ENCODE assay signal across 17 mouse cellular contexts in the genomic region with DNA sequence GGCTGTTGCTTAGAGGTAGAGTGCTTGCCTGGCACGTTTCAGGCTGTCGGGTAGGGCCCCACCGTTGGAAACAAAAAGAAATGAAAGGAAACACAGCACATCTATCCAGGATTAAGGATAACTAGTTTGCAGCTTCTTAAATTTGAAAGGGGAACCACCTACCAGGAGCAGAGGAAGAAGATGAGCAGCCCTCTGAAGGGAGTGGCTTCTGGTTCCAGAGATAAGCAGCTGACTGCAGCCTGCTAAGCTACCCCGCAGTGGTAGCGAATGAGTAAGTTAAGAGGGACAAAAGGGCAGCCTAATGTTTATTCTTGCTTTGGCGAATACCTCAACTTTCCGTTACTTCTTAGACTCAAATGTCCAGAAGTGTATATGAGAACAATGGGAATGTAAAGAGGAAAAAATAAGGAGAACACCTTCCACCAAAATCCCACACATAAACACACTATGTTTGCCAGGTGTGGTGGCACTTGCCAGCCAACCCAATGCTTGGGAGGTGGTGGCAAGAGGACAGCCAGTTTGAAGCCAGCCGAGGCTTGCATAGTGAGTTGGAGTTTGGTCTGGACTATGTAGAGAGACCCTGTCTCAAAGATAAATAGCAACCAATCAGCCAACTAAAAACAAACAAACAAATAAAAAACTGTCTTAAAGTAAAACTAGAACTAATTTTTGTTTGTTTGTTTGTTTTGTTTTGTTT. TPM values are rescaled to one million over a fixed set of nuclear protein-coding genes. Genes with fewer than 3 reads are reported as not detected.
A peak's percentile ranks its signal among the peaks of the same experiment; 100 is the strongest.
DNase-seq lines count a peak whose midpoint lies in the region; ATAC-seq and TF ChIP-seq lines count a peak whose summit lies in the region.
"Had no signal": no experiment of that assay in that cellular context is flagged by ENCODE, and none has a peak within 500 bp of the region (broad histone marks: within the 10 kb centered on the region; RNA-seq: fewer than 3 reads in every experiment).

No protein-coding gene starts in this region.

- no peak for TF ChIP-seq POLR2A in bone marrow, adult 2 months (IDR thresholded peaks at IDR 0.05; ENCODE audit: borderline replicate concordance, control insufficient read depth, low read depth, low read length)
- TF ChIP-seq POLR2A in cerebellum, adult 2 months (IDR thresholded peaks at IDR 0.05; ENCODE audit: borderline replicate concordance, insufficient read depth, low read length): no peak

- H3K36me3 ChIP-seq in heart, embryonic 11.5 days (ENCODE audit: control insufficient read depth, insufficient read depth, low read length): no peaks in the 10 kb centered on the region
- H3K36me3 ChIP-seq in liver, embryonic 11.5 days (ENCODE audit: control insufficient read depth, insufficient read depth, low read length): no peaks in the 10 kb centered on the region
- peaks cover 3% of the 10 kb centered on the region; the same call in 1 of the 2 replicates for H3K36me3 ChIP-seq in embryonic facial prominence, embryonic 10.5 days (replicated peaks)
- H3K36me3 ChIP-seq: heart, embryonic 15.5 days; intestine, embryonic 15.5 days; limb, embryonic 15.5 days; midbrain, embryonic 15.5 days had no signal

- no peak overlapping the region for H3K4me2 ChIP-seq in heart, embryonic 11.5 days
- peak overlapping the region; percentile 45 for H3K4me2 ChIP-seq in liver, embryonic 11.5 days
- H3K4me2 ChIP-seq: heart, embryonic 15.5 days; intestine, embryonic 15.5 days; limb, embryonic 15.5 days; midbrain, embryonic 15.5 days had no signal

- WGBS in heart, embryonic 11.5 days (ENCODE audit: insufficient replicate concordance): 42% methylated on average over 8 of the region's 8 CpGs
- 43% methylated on average over 8 of the region's 8 CpGs for WGBS in bone marrow, adult 2 months
- 26% methylated on average over 8 of the region's 8 CpGs for WGBS in liver, embryonic 11.5 days
- WGBS in embryonic facial prominence, embryonic 10.5 days: 72% methylated on average over 8 of the region's 8 CpGs
- 73% methylated on average over 8 of the region's 8 CpGs for WGBS in cerebellum, adult 2 months

- no peak for DNase-seq in heart, postnatal 10 days
- no peak for DNase-seq in liver, embryonic 11.5 days (ENCODE audit: low spot score)
- DNase-seq in embryonic facial prominence, embryonic 10.5 days (ENCODE audit: low spot score): no peak
- no peak for DNase-seq in cerebellum, adult 2 months
- DNase-seq in frontal cortex, postnatal 14 days (ENCODE audit: low spot score in 2 of 2): no peak
- DNase-seq: adrenal gland, adult 2 months; cerebellum, adult 9-11 months; gastrocnemius, postnatal 14 days; lung, postnatal 36 days; right cerebral cortex, adult 18-20 months had no signal

- 0 out of 2 replicates have a peak overlapping the region, but pooled peaks have one; percentile 22 for H3K9ac ChIP-seq in heart, embryonic 11.5 days (ENCODE audit: low read depth, low read length)
- peak overlapping the region; percentile 35 for H3K9ac ChIP-seq in liver, embryonic 11.5 days (ENCODE audit: low read depth, low read length)
- H3K9ac ChIP-seq: heart, embryonic 15.5 days; intestine, embryonic 15.5 days; limb, embryonic 15.5 days; midbrain, embryonic 15.5 days had no signal

- H3K27ac ChIP-seq in heart, embryonic 11.5 days (ENCODE audit: low read depth, low read length): peak overlapping the region; percentile 58
- peak overlapping the region; percentile 86 for H3K27ac ChIP-seq in bone marrow, adult 2 months (ENCODE audit: control insufficient read depth, insufficient read depth, low read depth, low read length, poor library complexity)
- H3K27ac ChIP-seq in liver, embryonic 11.5 days (ENCODE audit: low read depth, low read length): peak overlapping the region; percentile 66
- no peak overlapping the region for H3K27ac ChIP-seq in embryonic facial prominence, embryonic 10.5 days (replicated peaks)
- H3K27ac ChIP-seq in cerebellum, adult 2 months (ENCODE audit: insufficient read depth, low read length): no peak overlapping the region
- H3K27ac ChIP-seq: heart, embryonic 15.5 days; intestine, embryonic 15.5 days; limb, embryonic 15.5 days; midbrain, embryonic 15.5 days had no signal

- intact Hi-C loops in heart, postnatal 10 days (cut with DNase I): loop anchor here (5.0 kb wide), 1 partner anchor 58 kb away; no protein-coding TSS in a partner anchor

- H3K4me1 ChIP-seq in heart, embryonic 11.5 days (ENCODE audit: control insufficient read depth, insufficient read depth, low read length): peaks cover 3% of the 10 kb centered on the region
- no peaks in the 10 kb centered on the region for H3K4me1 ChIP-seq in bone marrow, adult 2 months (ENCODE audit: control insufficient read depth, insufficient read depth, low read length)
- peaks cover 24% of the 10 kb centered on the region for H3K4me1 ChIP-seq in liver, embryonic 11.5 days (replicated peaks; ENCODE audit: control insufficient read depth, insufficient read depth, low read length)
- peaks cover 29% of the 10 kb centered on the region for H3K4me1 ChIP-seq in embryonic facial prominence, embryonic 10.5 days
- peaks cover 3% of the 10 kb centered on the region; the same call in 1 of the 2 replicates for H3K4me1 ChIP-seq in cerebellum, adult 2 months (ENCODE audit: control insufficient read depth, insufficient read depth, low read length)

- H3K4me3 ChIP-seq in heart, embryonic 11.5 days (ENCODE audit: low read depth, low read length): no peak overlapping the region
- peak overlapping the region; percentile 24 for H3K4me3 ChIP-seq in bone marrow, adult 2 months (replicated peaks; ENCODE audit: control insufficient read depth, low read depth, low read length)
- H3K4me3 ChIP-seq in liver, embryonic 11.5 days (ENCODE audit: low read depth, low read length): no peak overlapping the region
- no peak overlapping the region for H3K4me3 ChIP-seq in embryonic facial prominence, embryonic 10.5 days
- no peak overlapping the region for H3K4me3 ChIP-seq in cerebellum, adult 2 months (replicated peaks; ENCODE audit: insufficient read depth, low read depth, low read length)
- H3K4me3 ChIP-seq: heart, embryonic 15.5 days; intestine, embryonic 15.5 days; limb, embryonic 15.5 days; midbrain, embryonic 15.5 days had no signal

- ATAC-seq in heart, embryonic 11.5 days (replicated peaks; ENCODE audit: insufficient number of reproducible peaks, low FRiP score, low TSS enrichment): peak; percentile 69; the same call in 1 of the 2 replicates
- peak; percentile 83 for ATAC-seq in liver, embryonic 11.5 days (replicated peaks; ENCODE audit: low FRiP score)
- peak; percentile 64 for ATAC-seq in megakaryocyte progenitor cell, adult 5-6 weeks (replicated peaks; ENCODE audit: poor library complexity)
- ATAC-seq: intestine, embryonic 15.5 days; midbrain, embryonic 15.5 days had no signal

- H3K9me3 ChIP-seq in heart, embryonic 11.5 days (replicated peaks; ENCODE audit: control insufficient read depth, low read length): no peaks in the 10 kb centered on the region
- no peaks in the 10 kb centered on the region for H3K9me3 ChIP-seq in liver, embryonic 11.5 days (ENCODE audit: control insufficient read depth, low read length)
- H3K9me3 ChIP-seq in embryonic facial prominence, embryonic 10.5 days: no peaks in the 10 kb centered on the region
- H3K9me3 ChIP-seq: heart, embryonic 15.5 days; intestine, embryonic 15.5 days; limb, embryonic 15.5 days; midbrain, embryonic 15.5 days had no signal

- H3K27me3 ChIP-seq in heart, embryonic 11.5 days (ENCODE audit: control insufficient read depth, insufficient read depth, low read length): no peaks in the 10 kb centered on the region
- no peaks in the 10 kb centered on the region for H3K27me3 ChIP-seq in liver, embryonic 11.5 days (replicated peaks; ENCODE audit: control insufficient read depth, insufficient read depth, low read length)
- H3K27me3 ChIP-seq in embryonic facial prominence, embryonic 10.5 days (replicated peaks; ENCODE audit: low read depth, poor library complexity, severe bottlenecking): no peaks in the 10 kb centered on the region
- H3K27me3 ChIP-seq in cerebellum, adult 2 months (ENCODE audit: control insufficient read depth, insufficient read depth, low read length): no peaks in the 10 kb centered on the region
- H3K27me3 ChIP-seq: heart, embryonic 15.5 days; intestine, embryonic 15.5 days; limb, embryonic 15.5 days; midbrain, embryonic 15.5 days had no signal

- TF ChIP-seq CTCF in bone marrow, adult 2 months (IDR thresholded peaks at IDR 0.05; ENCODE audit: control insufficient read depth, insufficient read depth, low read length): no peak
- TF ChIP-seq CTCF in cerebellum, adult 2 months (IDR thresholded peaks at IDR 0.05; ENCODE audit: borderline replicate concordance, insufficient read depth, low read depth, low read length): no peak

RNA-seq across cellular contexts. Expression of gene Tmem231, which starts 3.9 kb away (rescaled TPM):
- 5.0 and 5.6 TPM in 2 replicates for polyA plus RNA-seq in heart, embryonic 11.5 days (2014; fragmentation: Nextera tagmentation; extraction: Ambion mirVana)
- total RNA-seq in heart, postnatal 10 days (2021): 1 to 10 TPM; 1.5 to 2.3 TPM
- polyA plus RNA-seq in bone marrow, adult 2 months (2011; ENCODE audit: insufficient read depth, insufficient read length, low replicate concordance, missing spikeins): 2.4 TPM in 1 of 2 replicates, not detected in the other
- polyA plus RNA-seq in liver, embryonic 11.5 days (2014; fragmentation: Nextera tagmentation; extraction: Ambion mirVana): 6.7 and 6.8 TPM in 2 replicates
- total RNA-seq in megakaryocyte progenitor cell, adult 5-6 weeks (2015): 0.37 and 0.91 TPM in 2 replicates
- total RNA-seq in megakaryocyte progenitor cell, adult 5-6 weeks (2017): 0.68 and 0.79 TPM in 2 replicates
- polyA plus RNA-seq in embryonic facial prominence, embryonic 10.5 days (2016; fragmentation: Nextera tagmentation; extraction: Ambion mirVana): 20.1 and 20.2 TPM in 2 replicates
- 15.1 and 15.8 TPM in 2 replicates for polyA plus RNA-seq in cerebellum, adult 2 months (2012; rRNA removed)

RNA-seq across cellular contexts. Expression of gene Gabarapl2, which starts 10.7 kb away (rescaled TPM):
- polyA plus RNA-seq in heart, embryonic 11.5 days (2014; fragmentation: Nextera tagmentation; extraction: Ambion mirVana): 177 and 191 TPM in 2 replicates
- total RNA-seq in heart, postnatal 10 days (2021): 100 to 1,000 TPM; 121 to 124 TPM
- 84.5 and 93.5 TPM in 2 replicates for polyA plus RNA-seq in bone marrow, adult 2 months (2011; ENCODE audit: insufficient read depth, insufficient read length, low replicate concordance, missing spikeins)
- 136 and 141 TPM in 2 replicates for polyA plus RNA-seq in liver, embryonic 11.5 days (2014; fragmentation: Nextera tagmentation; extraction: Ambion mirVana)
- total RNA-seq in megakaryocyte progenitor cell, adult 5-6 weeks (2015): 42.9 and 52.3 TPM in 2 replicates
- total RNA-seq in megakaryocyte progenitor cell, adult 5-6 weeks (2017): 28.1 and 28.3 TPM in 2 replicates
- 186 and 194 TPM in 2 replicates for polyA plus RNA-seq in embryonic facial prominence, embryonic 10.5 days (2016; fragmentation: Nextera tagmentation; extraction: Ambion mirVana)
- 373 and 404 TPM in 2 replicates for polyA plus RNA-seq in cerebellum, adult 2 months (2012; rRNA removed)

RNA-seq across cellular contexts. Expression of gene Chst5, which starts 19.5 kb away (rescaled TPM):
- 0.99 TPM in 1 of 2 replicates, not detected in the other for polyA plus RNA-seq in heart, embryonic 11.5 days (2014; fragmentation: Nextera tagmentation; extraction: Ambion mirVana)
- not detected for total RNA-seq in heart, postnatal 10 days (2021)
- 0.70 TPM in 1 of 2 replicates, not detected in the other for polyA plus RNA-seq in bone marrow, adult 2 months (2011; ENCODE audit: insufficient read depth, insufficient read length, low replicate concordance, missing spikeins)
- 0.35 and 0.41 TPM in 2 replicates for polyA plus RNA-seq in liver, embryonic 11.5 days (2014; fragmentation: Nextera tagmentation; extraction: Ambion mirVana)
- not detected in 2 replicates for total RNA-seq in megakaryocyte progenitor cell, adult 5-6 weeks (2015)
- total RNA-seq in megakaryocyte progenitor cell, adult 5-6 weeks (2017): not detected in 2 replicates
- 2.2 and 2.7 TPM in 2 replicates for polyA plus RNA-seq in embryonic facial prominence, embryonic 10.5 days (2016; fragmentation: Nextera tagmentation; extraction: Ambion mirVana)
- polyA plus RNA-seq in cerebellum, adult 2 months (2012; rRNA removed): 2.1 and 3.1 TPM in 2 replicates
- total RNA-seq: adrenal gland, adult 2 months had no signal
- polyA plus RNA-seq: adrenal gland, adult 2 months had no signal

RNA-seq across cellular contexts. Expression of gene Tmem170, which starts 53.2 kb away (rescaled TPM):
- polyA plus RNA-seq in heart, embryonic 11.5 days (2014; fragmentation: Nextera tagmentation; extraction: Ambion mirVana): 4.5 and 5.8 TPM in 2 replicates
- 1 to 10 TPM; 2.7 to 3.4 TPM for total RNA-seq in heart, postnatal 10 days (2021)
- 2.1 and 5.0 TPM in 2 replicates for polyA plus RNA-seq in bone marrow, adult 2 months (2011; ENCODE audit: insufficient read depth, insufficient read length, low replicate concordance, missing spikeins)
- polyA plus RNA-seq in liver, embryonic 11.5 days (2014; fragmentation: Nextera tagmentation; extraction: Ambion mirVana): 8.0 and 8.4 TPM in 2 replicates
- total RNA-seq in megakaryocyte progenitor cell, adult 5-6 weeks (2015): 1.8 and 3.8 TPM in 2 replicates
- total RNA-seq in megakaryocyte progenitor cell, adult 5-6 weeks (2017): 0.78 and 0.87 TPM in 2 replicates
- polyA plus RNA-seq in embryonic facial prominence, embryonic 10.5 days (2016; fragmentation: Nextera tagmentation; extraction: Ambion mirVana): 10.5 and 11.0 TPM in 2 replicates
- polyA plus RNA-seq in cerebellum, adult 2 months (2012; rRNA removed): 7.2 and 8.6 TPM in 2 replicates

Comparison
In these comparisons a context has a peak if more than half of its experiments do, and no peak if none do; other contexts are left out.
1. H3K27ac ChIP-seq: peak in heart, embryonic 11.5 days (single experiment), bone marrow, adult 2 months (single experiment) and liver, embryonic 11.5 days (single experiment); none in embryonic facial prominence, embryonic 10.5 days (single experiment) and cerebellum, adult 2 months (single experiment).
2. Peak in every context shown above with its lines, with median percentiles within 50 percentile points of each other: ATAC-seq.